Mouse (Mus musculus) ZHBTc4 (cell line): ENCODE measurements at regions not wholly inside any gene's neighbourhood (a gene's known extent, or its start where the extent isn't known, plus 50 kb on each side); places are given as distances from the start of the nearest gene placed in this dataset.

Source experiments
- DNase-seq: peaks from one replicate; pipeline ENCODE4 v3.0.0-alpha.2; 2011; ENCODE audit warnings: low read depth, low spot score

GRCm38 (mm10) chr6:91619009-91619408 lies 64.8 kb upstream of the Slc6a6 start:
- no peak for DNase-seq

- DNase-seq, result no peak
Observed at GRCm38 (mm10) chr6:91619735-91620732, 63.8 kb upstream of the Slc6a6 start.

- no peak for DNase-seq
Observed at GRCm38 (mm10) chr6:91621437-91621836, 62.4 kb upstream of the Slc6a6 start.

- no peak for DNase-seq
Observed at GRCm38 (mm10) chr6:91622425-91622824, 61.4 kb upstream of the Slc6a6 start.

- DNase-seq, result no peak
Observed at GRCm38 (mm10) chr6:91623646-91624045, 60.2 kb upstream of the Slc6a6 start.

- DNase-seq, result peak; percentile 22
Observed at GRCm38 (mm10) chr6:91629230-91629629, 54.6 kb upstream of the Slc6a6 start.

- DNase-seq, result no peak
Observed at GRCm38 (mm10) chr6:91631261-91631660, 52.6 kb upstream of the Slc6a6 start.
